Mouse (Mus musculus): ENCODE measurements at regions not wholly inside any gene's neighbourhood (a gene's known extent, or its start where the extent isn't known, plus 50 kb on each side); places are given as distances from the start of the nearest gene placed in this dataset.

DNA sequence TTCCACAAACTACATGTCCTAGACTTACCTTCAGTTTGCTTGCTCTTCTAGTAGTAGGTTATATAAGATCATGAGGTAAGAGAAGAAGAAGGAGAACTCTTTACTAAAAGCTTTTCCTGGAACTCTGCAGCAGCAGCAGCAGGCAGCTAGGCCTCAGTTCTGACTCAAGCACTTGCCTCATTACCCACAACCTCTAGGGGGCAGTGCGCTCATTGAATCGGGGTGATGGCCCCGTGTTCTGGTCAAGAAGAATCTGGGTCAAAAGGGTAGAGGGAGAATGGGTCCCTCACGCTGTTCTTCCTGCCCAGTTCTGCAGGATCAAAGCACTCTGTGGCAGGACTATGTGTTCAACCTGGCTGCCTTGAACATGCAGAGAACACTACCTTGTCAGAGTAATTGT, 109.9 kb upstream of the Otud4 start:
- TF ChIP-seq CTCF (IDR thresholded peaks at IDR 0.05; ENCODE audit: control insufficient read depth, insufficient read depth, insufficient read length): peak; percentile 39
- TF ChIP-seq MAX (IDR thresholded peaks at IDR 0.05): no peak
- TF ChIP-seq CEBPB (IDR thresholded peaks at IDR 0.05; ENCODE audit: low read depth): no peak
- no peak for TF ChIP-seq USF1 (IDR thresholded peaks at IDR 0.05; ENCODE audit: low read depth)
- TF ChIP-seq MYOD1 (IDR thresholded peaks at IDR 0.05; ENCODE audit: control insufficient read depth, insufficient read length, low read depth): no peak
- TF ChIP-seq MYOG (IDR thresholded peaks at IDR 0.05; ENCODE audit: control insufficient read depth, extremely low read depth, insufficient read length): no peak
- TF ChIP-seq FOSL1 (IDR thresholded peaks at IDR 0.05; ENCODE audit: insufficient read depth, low read length, poor library complexity, severe bottlenecking): no peak

Data from C2C12 (cell line).